Mouse (Mus musculus) liver, embryonic 14.5 days (tissue): ENCODE measurements around the gene Lpp. TPM values are rescaled to one million over a fixed set of nuclear protein-coding genes. Genes with fewer than 3 reads are reported as not detected.

Experiments used
- ATAC-seq: fragments of 200-750 bp; cut with Nextera tagmentation; 2 replicates; pipeline ENCODE4 v1.8.0; 2017; ENCODE audit warnings: moderate number of reproducible peaks, mild to moderate bottlenecking, moderate library complexity; ENCODE audit not compliant: insufficient read depth
- DNase-seq, 3 experiments: peaks; one replicate each; pipeline ENCODE4 v3.0.0-alpha.2; 2012 to 2013; ENCODE audit warnings: low read depth in 3 of 3, low spot score in 3 of 3
- H3K27ac ChIP-seq: fragments of 300-500 bp; sonication (generic); 2 replicates; pipeline ENCODE4 v1.5.1; 2014; ENCODE audit warnings: moderate library complexity, mild to moderate bottlenecking, control low read depth, inconsistent platforms
- H3K27me3 ChIP-seq: fragments of 300-500 bp; sonication (generic); 2 replicates; pipeline ENCODE4 v1.6.1; 2014; ENCODE audit warnings: mild to moderate bottlenecking, low read length, moderate library complexity; ENCODE audit not compliant: control insufficient read depth, insufficient read depth
- H3K36me3 ChIP-seq: fragments of 300-500 bp; sonication (generic); replicated peaks from 2 replicates; pipeline ENCODE4 v1.6.1; 2014; ENCODE audit warnings: low read depth; ENCODE audit not compliant: control insufficient read depth, insufficient read depth
- H3K4me1 ChIP-seq, 2 experiments: fragments of 200-500 bp in 1 of 2; fragments of 300-500 bp in 1 of 2; sonication (generic) in 1 of 2; replicated peaks; 2 replicates each; pipeline ENCODE4 v1.6.1; 2012 to 2014; ENCODE audit warnings: antibody characterized with exemption in 1 of 2, inconsistent platforms in 1 of 2, low read length in 1 of 2; ENCODE audit not compliant: control insufficient read depth in 2 of 2, insufficient read depth in 2 of 2
- H3K4me2 ChIP-seq: fragments of 300-500 bp; sonication (generic); 2 replicates; pipeline ENCODE4 v1.6.1; 2014; ENCODE audit warnings: low read depth, mild to moderate bottlenecking, control low read depth, moderate library complexity
- H3K4me3 ChIP-seq, 2 experiments: fragments of 200-500 bp in 1 of 2; fragments of 300-500 bp in 1 of 2; sonication (generic) in 1 of 2; 2 replicates each; pipeline ENCODE4 v1.5.1; 2012 to 2014; ENCODE audit warnings: low read depth in 2 of 2, low read length in 2 of 2, mild to moderate bottlenecking in 2 of 2, control low read depth in 1 of 2, inconsistent platforms in 1 of 2, moderate library complexity in 1 of 2; ENCODE audit not compliant: insufficient read depth in 1 of 2
- H3K9ac ChIP-seq: fragments of 300-500 bp; sonication (generic); replicated peaks from 2 replicates; pipeline ENCODE4 v1.6.1; 2014; ENCODE audit warnings: mild to moderate bottlenecking, control low read depth, moderate library complexity
- H3K9me3 ChIP-seq: fragments of 300-500 bp; sonication (generic); 2 replicates; pipeline ENCODE4 v1.6.1; 2016; ENCODE audit warnings: low read length, mixed read lengths; ENCODE audit not compliant: control insufficient read depth
- CTCF ChIP-seq: IDR thresholded peaks from 2 replicates; pipeline ENCODE4 v1.5.1; 2016; ENCODE audit warnings: antibody characterized with exemption, low read depth, control low read depth
- EP300 ChIP-seq: IDR thresholded peaks from 2 replicates; pipeline ENCODE4 v1.6.1; 2016; ENCODE audit warnings: antibody characterized with exemption, low read depth
- WGBS: fragments of 180-500 bp; shearing (Covaris S2); extraction: QIAGEN DNeasy Blood & Tissue Kit; methylation state at CpG from one replicate; pipeline ENCODE4 v1.1.7; 2014; ENCODE audit not compliant: insufficient replicate concordance; 5-methylcytosine and 5-hydroxymethylcytosine counted together
- polyA plus RNA-seq, 2 experiments: library from polyadenylated mRNA; depleted of rRNA in 1 of 2; stranded (reverse) in 1 of 2; unstranded in 1 of 2; fragments of >200 nt; fragmentation: Nextera tagmentation in 1 of 2; extraction: Ambion mirVana in 1 of 2; gene quantifications; 2 replicates each; pipeline versions ENCODE4 v1.2.1 to v1.2.3; 2012 to 2014

Gene Lpp
- polyA plus RNA-seq, 2 experiments, result 1.4 to 4.3 TPM

DNA sequence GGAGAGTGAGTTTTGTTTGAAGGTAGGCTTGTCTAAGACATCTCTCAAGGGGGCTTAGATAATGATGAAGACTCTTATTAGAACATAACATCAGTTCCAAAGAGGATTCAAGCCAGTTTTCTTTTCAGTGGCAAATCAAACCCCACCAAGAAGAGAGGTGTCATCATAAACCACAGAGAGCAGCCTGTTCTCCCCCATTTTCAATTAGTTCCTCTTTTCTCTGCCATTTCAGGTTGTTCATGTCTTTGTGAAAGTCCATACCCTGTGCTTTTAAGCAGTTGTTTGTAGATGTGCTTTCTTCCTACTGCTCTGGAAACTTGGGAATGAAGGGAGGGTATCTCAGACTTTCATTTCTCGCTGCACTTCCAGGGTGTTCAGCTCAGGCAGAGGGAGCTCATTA lies 571.0 kb downstream of the Lpp start:
- 29% methylated on average over 1 of the region's 1 CpGs for WGBS
- Histone ChIP-seq H3K4me1 (peaks cover 0 to 2% of the 10 kb centered on the region in 2 experiments; a peak in 1 of 4 replicates), H3K27ac (no peak overlapping the region), H3K4me2 (no peak overlapping the region), H3K9ac (no peak overlapping the region), H3K9me3 (no peaks in the 10 kb centered on the region), H3K36me3 (no peaks in the 10 kb centered on the region), H3K27me3 (no peaks in the 10 kb centered on the region), H3K4me3 (no peak overlapping the region)
- no peak for ATAC-seq
- TF ChIP-seq EP300, result no peak
- TF ChIP-seq CTCF, result no peak
- DNase-seq, result peak in 1 of 3 experiments; percentile 7

GRCm38 (mm10) chr16:24965091-24965490 lies 571.8 kb downstream of the Lpp start:
- ATAC-seq, result no peak
- no peak for TF ChIP-seq EP300
- no peak for TF ChIP-seq CTCF
- WGBS, result 11% methylated on average over 4 of the region's 4 CpGs

GRCm38 (mm10) chr16:24966460-24966859 lies 573.2 kb downstream of the Lpp start:
- DNase-seq (no peak), ATAC-seq (no peak)
- WGBS, result 75% methylated on average over 9 of the region's 9 CpGs
- no peak overlapping the region for H3K27ac ChIP-seq
- no peaks in the 10 kb centered on the region for H3K36me3 ChIP-seq
- no peak overlapping the region for H3K9ac ChIP-seq
- no peak overlapping the region for H3K4me2 ChIP-seq
- TF ChIP-seq EP300 (no peak), CTCF (no peak)
- no peaks in the 10 kb centered on the region for H3K9me3 ChIP-seq
- H3K4me3 ChIP-seq, result no peak overlapping the region
- peaks cover 0 to 2% of the 10 kb centered on the region in 2 experiments; a peak in 1 of 4 replicates for H3K4me1 ChIP-seq
- H3K27me3 ChIP-seq, result no peaks in the 10 kb centered on the region

More at GRCm38 (mm10) chr16:24965091-24965490, 571.8 kb downstream of the Lpp start:
- H3K36me3 ChIP-seq, result no peaks in the 10 kb centered on the region
- H3K27me3 ChIP-seq, result no peaks in the 10 kb centered on the region
- no peaks in the 10 kb centered on the region for H3K9me3 ChIP-seq
- peaks cover 0 to 2% of the 10 kb centered on the region in 2 experiments; a peak in 1 of 4 replicates for H3K4me1 ChIP-seq
- no peak overlapping the region for H3K9ac ChIP-seq
- DNase-seq, result no peak
- no peak overlapping the region for H3K27ac ChIP-seq
- no peak overlapping the region for H3K4me3 ChIP-seq
- no peak overlapping the region for H3K4me2 ChIP-seq

DNA sequence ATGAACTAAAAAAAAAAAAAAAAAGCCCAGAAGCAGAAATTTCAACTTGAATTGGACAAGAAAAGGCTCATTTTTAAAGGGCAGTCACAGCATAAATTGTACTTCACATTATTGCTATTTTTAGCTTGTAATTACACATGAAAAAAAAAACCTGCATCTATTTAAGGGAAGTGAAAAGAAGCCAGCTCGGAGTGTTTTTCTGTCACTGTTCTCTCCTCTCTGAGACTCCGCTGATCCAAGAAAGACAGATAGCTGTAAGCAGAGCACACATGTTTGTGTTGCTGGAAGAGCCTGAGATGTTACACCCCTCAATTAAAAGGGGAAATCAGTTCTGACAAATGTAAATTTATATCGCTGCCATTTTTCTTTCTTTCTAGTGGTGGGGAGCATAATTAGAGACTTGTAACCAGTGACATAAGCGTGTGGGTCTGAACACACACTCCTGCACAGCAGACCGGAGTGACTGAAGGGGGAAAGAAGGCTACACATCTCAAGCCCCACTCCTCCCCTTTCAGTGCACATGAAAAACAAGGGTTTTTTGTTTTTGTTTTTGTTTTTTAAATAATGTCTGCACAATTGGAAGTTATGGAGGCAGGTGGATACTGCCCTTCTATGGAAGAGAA lies 579.8 kb downstream of the Lpp start:
- Histone ChIP-seq H3K36me3 (no peaks in the 10 kb centered on the region), H3K9ac (no peak overlapping the region), H3K27ac (no peak overlapping the region), H3K4me1 (no peaks in the 10 kb centered on the region; a peak in 1 of 4 replicates), H3K9me3 (no peaks in the 10 kb centered on the region), H3K4me3 (no peak overlapping the region), H3K27me3 (no peaks in the 10 kb centered on the region), H3K4me2 (no peak overlapping the region)
- WGBS, result 64% methylated on average over 5 of the region's 5 CpGs
- TF ChIP-seq CTCF (no peak), EP300 (no peak)
- DNase-seq, result no peak
- no peak for ATAC-seq

GRCm38 (mm10) chr16:24977771-24978170 lies 584.5 kb downstream of the Lpp start:
- H3K36me3 ChIP-seq, result no peaks in the 10 kb centered on the region
- no peak overlapping the region for H3K4me3 ChIP-seq
- no peak overlapping the region for H3K27ac ChIP-seq
- H3K4me2 ChIP-seq, result no peak overlapping the region
- no peaks in the 10 kb centered on the region for H3K9me3 ChIP-seq
- DNase-seq (no peak), ATAC-seq (no peak)
- H3K4me1 ChIP-seq, result no peaks in the 10 kb centered on the region; a peak in 1 of 4 replicates
- whole genome bisulfite sequencing, result 61% methylated on average over 1 of the region's 1 CpGs
- no peak overlapping the region for H3K9ac ChIP-seq
- no peak for TF ChIP-seq EP300
- TF ChIP-seq CTCF, result no peak
- no peaks in the 10 kb centered on the region for H3K27me3 ChIP-seq
